Mouse (Mus musculus): ENCODE data around the gene Elof1.
"Not testable (repeated sequence)": the region's sequence is repeated elsewhere in the genome, so short reads cannot be mapped to it uniquely, and the experiment has no call there.

Gene Elof1

DNA sequence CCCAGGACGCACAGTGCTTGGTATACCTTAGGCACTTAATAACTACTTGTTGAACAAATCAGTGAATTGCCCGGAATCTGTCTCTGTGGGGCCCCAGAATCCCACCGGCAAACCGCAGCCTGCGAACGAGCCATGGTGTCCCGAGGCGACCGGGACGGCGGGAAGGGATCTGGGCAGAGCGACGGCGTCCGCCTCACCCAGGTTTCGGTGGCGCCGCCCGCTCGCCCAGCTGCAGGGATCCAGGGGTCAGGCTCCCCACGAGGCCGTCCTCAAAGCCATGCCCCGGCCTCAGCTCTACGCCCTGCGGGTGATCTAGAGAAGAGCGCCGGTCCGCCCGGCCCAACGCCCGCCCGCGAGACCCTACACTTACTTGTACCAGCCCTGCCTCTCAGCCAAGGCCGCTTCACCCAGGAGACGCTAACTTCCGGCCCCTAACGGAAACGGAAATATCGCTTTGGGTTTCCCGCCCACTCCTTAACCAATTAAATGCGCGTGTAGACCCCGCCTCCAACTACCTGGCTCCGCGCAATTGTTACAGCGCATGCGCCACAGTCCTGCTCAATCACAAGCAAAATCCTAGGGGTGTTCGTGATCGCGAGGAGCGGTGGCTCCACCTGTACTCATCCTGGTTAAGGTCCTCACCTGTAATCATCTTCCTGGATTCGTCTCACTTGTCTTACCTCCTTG, at the start of gene Elof1:
Elof1 (minus strand) TSS at position 433 of the 687 bp plus-strand sequence.
- peak; percentile 96 for DNase-seq (ENCODE audit: low spot score)

DNA sequence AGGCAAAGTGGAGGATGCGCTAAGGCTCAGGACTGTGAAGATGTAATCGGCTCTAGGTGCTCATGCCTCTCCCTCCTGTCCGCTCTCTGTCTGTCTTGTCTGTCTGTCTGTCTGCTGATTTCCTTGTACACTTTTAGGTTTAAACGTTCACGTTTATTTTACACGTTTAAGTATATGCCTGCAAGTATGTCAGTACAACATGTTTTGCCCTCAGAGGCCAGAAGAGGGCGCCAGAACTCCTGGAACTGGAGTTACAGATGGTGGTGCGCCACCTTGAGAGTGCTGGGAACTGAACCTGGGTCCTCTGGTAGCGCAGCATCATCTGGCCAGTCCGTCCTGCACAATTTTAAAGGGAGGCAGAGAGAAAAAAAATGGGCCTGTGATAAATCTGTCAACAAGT, 49.7 kb upstream of the Elof1 start:
- no peak for DNase-seq (ENCODE audit: low spot score)

DNA sequence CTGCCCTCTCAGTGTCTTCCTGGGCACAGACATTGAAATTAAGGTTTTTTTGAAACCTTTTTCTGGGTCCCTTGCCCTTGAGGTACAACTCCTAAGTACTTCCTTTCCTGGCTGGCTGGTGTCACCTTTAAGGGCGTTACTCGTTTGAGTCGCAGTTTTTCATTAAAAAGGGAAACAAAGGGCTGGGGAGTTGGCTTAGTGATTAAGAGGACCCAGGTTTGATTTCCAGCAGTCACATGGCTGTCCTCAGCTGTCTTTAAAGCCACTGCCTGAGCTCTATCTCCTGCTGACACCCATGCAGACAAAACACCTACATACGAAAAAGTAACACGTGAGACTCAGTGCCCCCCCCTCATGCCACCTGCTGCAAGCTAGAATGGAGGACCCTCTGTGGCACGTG, 49.0 kb upstream of the Elof1 start:
- DNase-seq (ENCODE audit: low spot score) = no peak

DNA sequence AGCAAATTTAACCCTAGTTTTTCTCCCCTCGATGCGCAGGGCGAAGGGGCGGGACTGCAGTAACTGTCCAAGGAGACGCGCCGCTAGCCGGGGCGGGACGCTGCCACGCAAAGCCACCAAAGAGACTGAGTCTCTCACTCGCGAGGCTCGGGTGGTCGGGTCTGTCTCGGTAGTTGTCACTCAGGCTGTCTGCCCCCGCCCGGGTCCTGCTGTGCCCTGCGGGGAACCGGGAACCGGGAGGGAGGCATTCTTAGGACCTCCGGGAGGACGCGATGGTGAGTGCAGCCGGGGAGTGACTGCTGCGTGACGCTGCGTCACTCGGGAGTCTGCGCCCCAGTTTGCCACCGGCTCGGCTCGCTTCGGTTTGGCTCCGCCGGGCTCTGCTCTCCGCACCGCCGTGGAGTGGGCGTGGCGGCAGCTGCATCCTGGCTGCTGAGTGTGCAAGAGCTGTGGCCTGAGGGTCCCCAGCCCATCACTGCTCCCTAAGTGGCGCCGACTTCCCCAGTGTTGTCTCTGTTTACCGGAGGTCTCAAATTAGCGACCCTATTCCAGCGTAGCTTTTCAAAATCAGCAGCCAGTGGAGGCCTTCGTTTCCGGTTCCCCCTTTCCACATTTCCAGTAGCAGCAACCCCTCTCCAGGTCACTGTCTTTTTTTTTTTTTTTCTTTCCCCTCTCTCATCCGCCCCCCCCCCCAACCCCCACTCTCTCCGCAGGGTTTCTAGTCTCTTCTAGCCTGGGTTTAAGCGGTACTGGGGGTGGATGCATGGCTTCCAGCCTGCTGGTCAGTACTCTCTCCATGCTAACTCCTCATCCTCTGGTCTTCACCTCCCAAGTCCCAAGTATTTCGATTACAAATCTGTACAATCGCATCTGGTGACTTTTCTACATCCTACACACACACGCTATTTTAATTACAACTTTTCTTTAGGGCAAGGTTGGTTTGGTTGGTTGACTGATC, 48.0 kb upstream of the Elof1 start:
- no peak for DNase-seq (ENCODE audit: low spot score)

DNA sequence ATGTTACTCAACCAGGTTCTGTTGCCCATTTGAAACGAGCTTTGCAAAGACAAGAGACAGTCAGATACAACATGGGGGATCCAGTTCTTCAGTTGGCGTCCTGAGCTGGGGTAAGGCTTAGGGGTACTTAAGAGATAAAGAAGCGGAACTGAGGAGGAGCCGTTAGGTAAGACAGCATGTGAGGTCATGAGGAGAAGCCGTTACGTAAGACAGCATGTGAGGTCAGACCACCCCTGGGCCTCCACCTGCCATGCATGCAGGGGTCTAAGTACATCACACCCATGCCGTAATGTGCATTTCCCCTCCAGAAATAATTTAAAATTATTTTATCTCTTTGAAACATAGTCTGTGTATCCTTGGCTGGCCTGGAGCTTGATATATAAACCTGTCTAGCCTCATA, 45.9 kb upstream of the Elof1 start:
- no peak for DNase-seq (ENCODE audit: low spot score)

DNA sequence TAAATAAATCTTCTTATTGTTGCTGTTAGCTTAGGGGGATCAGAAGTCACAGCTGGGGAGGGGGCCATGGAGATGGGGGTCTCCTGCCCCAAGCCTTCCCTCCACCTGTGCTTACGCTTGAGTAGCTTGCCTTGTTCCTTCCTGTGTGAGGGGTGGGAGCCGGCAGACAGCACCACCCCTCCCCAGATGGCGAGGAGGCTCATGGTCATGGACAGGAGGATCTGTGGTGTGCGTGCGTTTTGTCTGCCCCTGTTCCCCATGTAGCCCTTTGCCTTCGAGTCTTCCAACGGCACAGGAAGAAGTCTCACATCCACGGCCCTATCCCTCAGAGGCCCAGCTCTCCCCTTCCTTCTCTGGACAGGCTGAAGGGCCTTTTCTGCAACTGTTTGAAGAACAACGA, 45.3 kb upstream of the Elof1 start:
- DNase-seq (ENCODE audit: low spot score) = no peak

DNA sequence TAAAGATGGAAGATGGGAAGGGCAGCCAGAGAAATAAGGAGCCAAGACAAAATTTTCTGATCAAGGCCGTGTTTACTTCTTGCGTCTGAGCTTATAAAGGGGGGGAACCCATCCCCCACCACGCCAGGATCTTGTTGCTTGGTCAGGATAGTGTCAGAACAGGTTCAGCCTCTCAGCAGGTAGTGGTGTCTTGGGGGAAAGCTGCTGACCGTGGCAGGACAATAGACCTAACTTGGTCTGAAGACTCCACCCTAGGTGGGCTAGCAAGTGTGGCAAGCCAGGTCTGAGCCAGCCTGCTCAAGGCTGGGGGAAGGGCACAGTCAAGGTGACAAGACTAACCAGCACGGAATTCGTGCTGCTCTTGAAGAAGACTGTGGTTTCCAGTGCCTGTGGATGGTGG, 44.3 kb upstream of the Elof1 start:
- no peak for DNase-seq (ENCODE audit: low spot score)

DNA sequence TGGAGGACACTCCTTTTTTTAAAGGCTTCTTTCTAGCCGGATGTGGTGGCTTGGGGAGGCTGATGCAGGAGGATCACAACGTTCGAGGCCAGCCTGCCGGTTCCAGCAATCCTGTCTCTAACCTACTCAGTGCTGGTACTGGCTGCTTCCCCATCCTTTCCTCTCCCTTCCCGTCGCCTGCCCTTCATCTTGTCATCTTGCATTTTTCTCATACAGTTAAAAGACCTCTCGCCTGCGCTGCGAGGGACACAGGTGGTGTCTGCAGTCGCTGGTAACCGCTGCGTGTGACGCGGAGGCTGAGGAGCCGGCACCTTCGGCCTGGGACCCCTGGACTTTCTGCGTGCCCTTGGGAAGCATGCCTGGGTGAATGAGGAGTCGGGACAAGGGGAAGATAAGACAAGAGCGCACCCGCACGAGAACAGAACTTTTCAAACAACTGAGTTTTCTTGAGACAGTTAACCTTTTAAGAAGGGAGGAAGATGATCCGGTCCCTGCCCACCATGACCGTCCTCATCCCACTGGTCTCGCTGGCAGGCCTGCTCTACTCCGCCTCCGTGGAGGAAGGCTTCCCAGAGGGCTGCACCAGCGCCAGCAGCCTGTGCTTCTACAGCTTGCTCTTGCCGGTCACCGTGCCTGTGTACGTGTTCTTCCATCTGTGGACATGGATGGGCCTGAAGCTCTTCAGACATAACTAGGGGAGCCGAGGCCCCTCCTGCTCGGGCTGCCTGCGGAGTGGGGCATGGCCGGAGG, 40.7 kb upstream of the Elof1 start:
- no peak for DNase-seq (ENCODE audit: low spot score)

DNA sequence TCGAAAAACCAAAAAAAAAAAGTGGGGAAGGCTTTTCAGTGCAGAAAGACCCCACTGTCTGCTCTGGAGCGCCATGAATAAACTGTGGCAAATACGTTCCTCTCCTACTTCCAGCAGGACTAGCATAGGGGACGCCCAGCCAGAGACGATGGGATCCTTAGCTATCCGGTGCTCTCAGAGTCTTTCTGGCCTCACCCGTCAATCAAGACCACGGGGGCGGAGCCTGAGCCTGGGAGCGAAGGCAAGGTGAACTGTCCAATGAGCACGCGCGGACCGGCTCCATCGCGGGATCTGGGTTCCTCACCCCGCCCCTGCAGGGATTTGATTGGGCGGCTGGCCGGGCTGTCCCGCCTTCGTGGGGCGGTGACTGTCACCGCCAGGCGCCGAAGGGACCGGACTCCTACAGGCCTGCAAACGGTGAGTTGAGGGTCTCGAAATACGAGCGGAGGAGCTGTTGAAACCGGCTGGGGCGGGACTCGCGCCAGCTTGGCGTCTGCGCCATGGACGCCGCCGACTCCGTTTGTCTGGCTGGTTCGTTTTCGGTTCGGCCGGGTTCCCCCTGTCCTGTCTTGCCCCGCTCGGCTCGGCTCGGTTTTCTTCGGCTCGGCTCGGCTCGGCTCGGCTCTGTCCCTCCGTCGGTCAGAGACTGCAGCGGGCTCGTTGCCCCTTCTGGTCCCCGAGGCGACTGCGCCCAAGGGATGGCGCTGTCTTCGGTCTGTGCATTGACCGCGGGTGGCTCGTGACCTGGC, 39.7 kb upstream of the Elof1 start, which contains the start of gene Pigyl:
Pigyl (plus strand) TSS at position 350 of the 749 bp plus-strand sequence.
- DNase-seq (ENCODE audit: low spot score) = peak; percentile 99

DNA sequence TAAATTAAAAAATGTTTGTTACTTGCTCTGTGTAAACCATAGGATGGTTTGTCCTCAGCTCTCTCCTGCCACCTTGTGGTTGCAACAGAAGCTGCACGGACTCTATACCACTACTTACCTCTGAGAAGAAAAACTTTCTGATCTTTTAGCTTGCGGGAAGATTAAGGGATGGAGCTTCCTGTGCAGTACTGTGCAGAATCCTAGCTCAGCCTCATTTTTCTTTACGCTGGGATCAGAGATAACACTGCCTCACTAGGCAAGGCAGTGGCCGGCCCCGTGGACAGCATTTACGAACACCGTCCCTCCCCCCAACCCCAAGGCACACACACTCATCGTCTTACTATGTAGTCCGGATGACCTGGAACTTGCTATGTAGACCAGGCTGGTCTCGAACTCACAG, 38.6 kb upstream of the Elof1 start:
- DNase-seq (ENCODE audit: low spot score) = peak; percentile 80

DNA sequence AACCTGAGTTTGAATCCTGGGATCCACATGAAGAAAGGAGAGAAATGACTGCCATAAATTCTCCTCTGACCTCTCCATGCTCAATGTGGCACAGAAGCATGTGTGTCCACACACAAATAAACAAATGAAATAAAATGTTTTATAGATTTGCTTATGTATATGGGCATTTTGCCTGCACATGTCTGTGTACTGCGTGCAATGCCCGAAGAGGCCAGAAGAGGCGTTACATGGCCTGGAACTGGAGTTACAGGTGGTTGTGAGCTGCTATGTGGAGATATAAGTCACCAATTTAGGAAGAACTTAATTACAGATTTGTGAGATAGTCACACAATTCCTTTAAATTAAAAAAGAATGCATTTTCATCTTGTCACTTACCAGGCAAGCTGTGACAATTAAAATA, 36.8 kb upstream of the Elof1 start:
- no peak for DNase-seq (ENCODE audit: low spot score)

DNA sequence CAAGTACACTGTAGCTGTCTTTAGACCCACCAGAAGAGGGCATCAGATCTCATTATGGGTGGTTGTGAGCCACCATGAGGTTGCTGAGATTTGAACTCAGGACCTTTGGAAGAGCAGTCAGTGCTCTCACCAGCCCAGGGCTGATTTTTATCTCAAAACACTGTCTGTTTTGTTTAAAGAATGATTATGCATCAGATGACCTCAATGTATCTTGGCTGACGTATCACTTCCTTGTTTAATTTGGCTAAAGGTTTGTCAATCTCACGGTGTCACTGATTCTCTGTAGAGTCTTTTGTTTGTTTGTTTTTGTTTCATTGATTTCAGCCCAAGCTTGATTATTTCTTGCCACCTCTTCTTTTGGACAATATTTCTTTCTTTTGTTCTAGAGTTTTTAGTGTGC, 34.0 kb upstream of the Elof1 start:
- no peak for DNase-seq (ENCODE audit: low spot score)

DNA sequence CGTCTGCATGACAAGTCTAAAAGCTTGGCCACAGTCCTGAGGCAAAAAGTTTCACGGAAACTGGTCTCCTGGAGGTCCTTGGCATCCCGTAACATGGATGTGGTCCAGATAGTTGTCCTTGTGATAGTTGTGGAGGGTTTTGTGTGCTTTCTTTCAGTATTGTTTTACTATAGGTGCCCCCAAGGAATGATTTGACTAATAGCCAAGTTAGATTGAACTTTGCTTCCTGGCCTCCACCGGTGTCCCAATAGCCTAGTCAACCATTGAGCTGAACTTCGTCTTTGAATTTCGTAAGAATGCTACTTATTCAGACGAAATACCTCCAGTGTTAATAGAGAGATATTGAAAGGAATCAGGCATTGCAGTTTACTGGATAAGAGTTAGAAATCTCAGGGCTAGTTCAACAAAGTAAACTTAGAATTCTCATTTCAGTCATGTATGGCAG, 33.3 kb upstream of the Elof1 start:
- not testable (repeated sequence) for DNase-seq (ENCODE audit: low spot score)

DNA sequence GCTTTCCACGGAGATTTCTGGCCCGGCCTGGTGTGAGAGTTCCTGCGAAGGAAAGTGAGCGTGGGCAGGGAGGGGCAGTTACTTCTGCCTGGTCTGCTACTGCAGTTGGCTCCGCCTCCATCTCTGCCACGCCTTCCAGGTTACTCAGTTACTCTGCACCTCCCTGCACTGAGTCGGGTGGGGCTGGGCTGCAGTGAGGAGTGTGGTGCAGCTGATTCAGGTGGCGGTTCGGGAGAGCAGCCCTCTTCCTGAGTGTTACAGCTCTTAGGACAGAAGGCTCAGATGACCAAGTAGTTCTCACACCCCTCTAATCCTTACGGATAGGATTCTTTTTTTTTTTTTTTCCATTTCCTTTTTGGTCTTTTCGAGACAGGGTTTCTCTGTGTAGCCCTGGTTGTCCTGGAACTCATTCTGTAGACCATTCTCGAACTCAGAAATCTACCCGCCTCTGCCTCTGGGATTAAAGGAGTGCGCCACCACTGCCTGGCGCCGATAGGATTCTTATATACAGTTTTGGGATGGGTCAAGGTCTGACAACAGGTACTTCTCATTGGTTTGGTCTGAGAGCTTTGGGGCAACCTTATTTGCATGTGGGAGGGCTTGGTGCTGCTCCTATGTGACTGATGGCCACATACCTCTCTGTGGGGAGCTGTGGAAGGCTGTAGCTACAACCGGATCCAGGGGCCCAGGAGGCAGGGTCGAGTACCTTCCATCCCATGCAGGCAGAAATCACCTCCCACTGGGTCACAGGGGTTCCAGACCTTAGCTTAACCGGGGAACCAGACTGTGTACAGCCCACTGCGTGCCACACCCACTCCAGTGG, 32.7 kb upstream of the Elof1 start:
- peak; percentile 35 for DNase-seq (ENCODE audit: low spot score)

DNA sequence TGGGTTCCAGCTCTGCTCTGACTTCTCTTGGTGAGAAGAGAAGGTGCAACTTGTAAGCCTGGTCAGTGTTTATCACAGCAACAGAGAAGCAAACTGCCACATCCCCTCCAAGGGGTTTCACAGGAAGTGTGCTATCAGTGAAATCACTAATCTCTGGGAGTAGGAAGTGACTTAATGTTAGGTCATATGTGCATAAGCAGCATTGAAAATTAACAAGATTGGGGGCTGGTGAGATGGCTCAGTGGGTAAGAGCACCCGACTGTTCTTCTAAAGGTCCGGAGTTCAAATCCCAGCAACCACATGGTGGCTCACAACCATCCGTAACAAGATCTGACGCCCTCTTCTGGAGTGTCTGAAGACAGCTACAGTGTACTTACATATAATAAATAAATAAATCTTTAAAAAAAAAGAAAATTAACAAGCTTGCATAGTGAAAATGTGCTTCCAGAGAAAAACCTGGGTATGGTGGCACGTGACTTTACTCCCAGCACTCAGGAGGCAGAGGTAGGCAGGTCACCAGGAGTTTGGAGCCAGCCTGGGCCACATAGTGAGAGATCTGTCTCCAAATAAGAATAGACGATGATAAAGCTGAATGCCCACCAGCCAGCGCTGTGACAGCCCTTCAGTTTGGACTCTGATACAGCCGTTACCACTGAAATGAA, 27.5 kb upstream of the Elof1 start:
- no peak for DNase-seq (ENCODE audit: low spot score)

DNA sequence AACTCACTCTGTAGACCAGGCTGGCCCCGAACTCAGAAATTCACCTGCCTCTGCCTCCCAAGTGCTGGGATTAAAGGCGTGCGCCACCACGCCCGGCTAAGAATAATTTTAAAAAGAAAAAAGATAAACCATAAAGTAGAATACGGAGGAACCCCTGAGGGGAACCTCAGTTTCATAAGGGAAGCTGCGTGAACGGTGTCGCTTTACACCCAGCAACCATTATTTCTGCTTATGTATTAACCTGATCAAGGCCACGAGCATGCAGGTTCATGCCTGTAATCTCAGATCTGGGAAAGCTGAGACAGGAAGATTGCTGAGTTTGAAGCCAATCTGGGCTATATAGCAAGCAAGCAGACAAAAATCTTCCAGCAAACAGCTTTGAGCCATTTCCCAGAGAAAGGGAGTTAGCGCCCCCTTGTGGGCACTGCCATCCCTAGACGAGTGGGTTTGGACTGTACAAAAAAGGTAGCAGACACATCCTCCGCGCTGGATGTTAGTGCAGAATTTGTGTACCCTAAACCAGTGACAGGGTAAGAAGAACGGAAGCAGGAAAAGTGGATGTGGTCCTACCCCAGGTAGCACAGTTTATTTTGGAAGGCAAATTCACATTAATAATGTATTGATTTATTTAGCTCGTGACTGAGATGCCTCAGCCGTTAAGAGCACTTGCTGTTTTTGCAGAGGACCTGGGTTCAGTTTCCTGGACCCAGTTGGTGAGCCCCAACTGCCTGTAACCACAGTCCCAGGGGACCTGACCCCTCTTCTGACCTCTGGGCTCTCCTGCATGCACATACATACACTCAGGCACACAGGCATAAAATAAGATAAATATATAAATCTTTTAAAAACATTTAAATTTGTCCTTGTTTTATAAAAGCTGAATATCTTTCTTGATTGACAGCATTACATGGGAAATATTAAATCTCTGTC, 26.4 kb upstream of the Elof1 start:
- DNase-seq (ENCODE audit: low spot score) = peak; percentile 88

DNA sequence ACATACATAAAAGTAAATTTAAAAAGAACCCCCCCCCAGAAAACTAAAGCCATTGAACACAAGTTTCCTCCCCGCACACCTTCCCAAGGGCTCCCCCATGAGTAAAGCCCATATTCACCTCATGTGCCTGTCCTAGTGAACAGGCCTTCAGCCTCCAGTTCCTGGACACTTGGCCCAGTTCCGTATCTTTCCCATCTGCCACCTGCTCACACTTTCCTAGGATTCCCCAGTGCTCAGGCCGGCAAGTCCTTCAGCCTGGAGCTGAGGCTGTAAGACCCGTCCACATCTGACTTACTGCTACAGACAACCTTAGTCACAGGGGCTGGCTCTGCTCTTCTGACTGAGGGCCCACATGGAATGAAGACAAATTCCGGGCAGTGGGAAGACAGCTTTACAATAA, 22.8 kb upstream of the Elof1 start:
- no peak for DNase-seq (ENCODE audit: low spot score)

DNA sequence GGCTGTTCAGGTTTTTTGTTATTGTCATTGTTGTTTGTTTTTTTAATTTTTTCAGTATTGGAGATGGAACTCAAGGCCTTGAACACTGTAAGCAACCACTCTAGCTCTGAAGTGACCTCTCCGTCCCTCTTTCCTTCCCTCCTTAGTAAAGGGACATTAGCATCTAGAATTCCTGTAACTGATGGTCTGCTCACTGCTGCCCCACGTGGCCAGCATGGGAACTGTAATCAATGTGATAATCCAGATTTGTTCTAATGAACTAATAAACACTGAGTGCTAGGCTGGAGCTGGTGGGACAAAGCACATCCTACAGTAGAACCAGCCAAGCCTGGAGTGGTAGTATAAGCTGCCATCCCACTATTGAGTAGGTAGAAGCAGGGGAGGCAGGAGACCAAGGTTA, 21.5 kb upstream of the Elof1 start:
- no peak for DNase-seq (ENCODE audit: low spot score)

All from lung, postnatal 25 days (tissue).